Mouse (Mus musculus) hindbrain, embryonic 12.5 days (tissue): ENCODE results near the gene Gnaq. TPM values are rescaled to one million over a fixed set of nuclear protein-coding genes. Genes with fewer than 3 reads are reported as not detected.
A peak's percentile ranks its signal among the peaks of the same experiment; 100 is the strongest.
"Not testable (repeated sequence)": the region's sequence is repeated elsewhere in the genome, so short reads cannot be mapped to it uniquely, and the experiment has no call there.

Experiments used
- ATAC-seq: fragments of 200-750 bp; cut with Nextera tagmentation; 2 replicates; pipeline ENCODE4 v1.8.0; 2017; ENCODE audit warnings: moderate TSS enrichment; ENCODE audit not compliant: low FRiP score
- H3K27ac ChIP-seq: fragments of 300-500 bp; sonication (generic); 2 replicates; pipeline ENCODE4 v1.5.1; 2016; ENCODE audit warnings: mild to moderate bottlenecking
- H3K27me3 ChIP-seq: fragments of 300-500 bp; sonication (generic); 2 replicates; pipeline ENCODE4 v1.6.1; 2016; ENCODE audit warnings: mild to moderate bottlenecking
- H3K36me3 ChIP-seq: fragments of 300-500 bp; sonication (generic); 2 replicates; pipeline ENCODE4 v1.6.1; 2016; ENCODE audit warnings: mild to moderate bottlenecking
- H3K4me1 ChIP-seq: fragments of 300-500 bp; sonication (generic); 2 replicates; pipeline ENCODE4 v1.6.1; 2016
- H3K4me2 ChIP-seq: fragments of 300-500 bp; sonication (generic); replicated peaks from 2 replicates; pipeline ENCODE4 v1.6.1; 2016; ENCODE audit warnings: mild to moderate bottlenecking
- H3K4me3 ChIP-seq: fragments of 300-500 bp; sonication (generic); 2 replicates; pipeline ENCODE4 v1.5.1; 2016; ENCODE audit warnings: mild to moderate bottlenecking
- H3K9ac ChIP-seq: fragments of 300-500 bp; sonication (generic); 2 replicates; pipeline ENCODE4 v1.6.1; 2016; ENCODE audit warnings: mild to moderate bottlenecking, moderate library complexity
- H3K9me3 ChIP-seq: fragments of 300-500 bp; sonication (generic); replicated peaks from 2 replicates; pipeline ENCODE4 v1.6.1; 2016; ENCODE audit warnings: mild to moderate bottlenecking
- WGBS: fragments of 180-500 bp; shearing (Covaris S2); methylation state at CpG from one replicate; pipeline ENCODE4 v1.1.7; 2016; 5-methylcytosine and 5-hydroxymethylcytosine counted together
- polyA plus RNA-seq: library from polyadenylated mRNA; unstranded; fragments of >200 nt; fragmentation: Nextera tagmentation; extraction: Ambion mirVana; gene quantifications from 2 replicates; pipeline ENCODE4 v1.2.1, GENCODE M21; 2016

Gene Gnaq
- polyA plus RNA-seq, 1 experiment from 2014 or later = 49.3 TPM

GRCm38 (mm10) chr19:16150328-16150727 lies 17.7 kb downstream of the Gnaq start:
- Histone ChIP-seq H3K9me3 (no peaks in the 10 kb centered on the region), H3K36me3 (no peaks in the 10 kb centered on the region), H3K27ac (no peak overlapping the region), H3K4me2 (no peak overlapping the region), H3K27me3 (no peaks in the 10 kb centered on the region), H3K4me3 (no peak overlapping the region), H3K9ac (no peak overlapping the region), H3K4me1 (no peaks in the 10 kb centered on the region)
- no peak for ATAC-seq
- WGBS = 86% methylated on average over 7 of the region's 7 CpGs

GRCm38 (mm10) chr19:16153851-16154250 lies 21.2 kb downstream of the Gnaq start:
- Histone ChIP-seq H3K9ac (no peak overlapping the region), H3K27ac (no peak overlapping the region), H3K4me3 (no peak overlapping the region), H3K4me2 (no peak overlapping the region), H3K27me3 (no peaks in the 10 kb centered on the region), H3K4me1 (no peaks in the 10 kb centered on the region), H3K36me3 (no peaks in the 10 kb centered on the region), H3K9me3 (no peaks in the 10 kb centered on the region)
- 91% methylated on average over 3 of the region's 3 CpGs for WGBS
- no peak for ATAC-seq

- H3K4me1 ChIP-seq = no peaks in the 10 kb centered on the region
- no peaks in the 10 kb centered on the region for H3K9me3 ChIP-seq
- no peak overlapping the region for H3K9ac ChIP-seq
- H3K27me3 ChIP-seq = no peaks in the 10 kb centered on the region
- H3K36me3 ChIP-seq = no peaks in the 10 kb centered on the region
- ATAC-seq = no peak
- no peak overlapping the region for H3K4me2 ChIP-seq
- no peak overlapping the region for H3K4me3 ChIP-seq
- no peak overlapping the region for H3K27ac ChIP-seq
Measured at GRCm38 (mm10) chr19:16154480-16154879, 21.8 kb downstream of the Gnaq start.

GRCm38 (mm10) chr19:16157120-16157519 lies 24.5 kb downstream of the Gnaq start:
- no peak for ATAC-seq
- Histone ChIP-seq H3K4me3 (no peak overlapping the region), H3K4me2 (no peak overlapping the region), H3K9ac (no peak overlapping the region), H3K27ac (no peak overlapping the region), H3K36me3 (no peaks in the 10 kb centered on the region), H3K9me3 (no peaks in the 10 kb centered on the region), H3K4me1 (peaks cover 12% of the 10 kb centered on the region), H3K27me3 (no peaks in the 10 kb centered on the region)
- WGBS = 96% methylated on average over 7 of the region's 7 CpGs

GRCm38 (mm10) chr19:16160759-16161158 lies 28.1 kb downstream of the Gnaq start:
- H3K4me1 ChIP-seq = peaks cover 14% of the 10 kb centered on the region
- no peak overlapping the region for H3K4me2 ChIP-seq
- ATAC-seq = 0 out of 2 replicates have a peak, but pooled peaks have one; percentile 42
- 78% methylated on average over 2 of the region's 2 CpGs for WGBS
- H3K27ac ChIP-seq = no peak overlapping the region
- H3K36me3 ChIP-seq = no peaks in the 10 kb centered on the region
- no peak overlapping the region for H3K9ac ChIP-seq
- no peaks in the 10 kb centered on the region for H3K27me3 ChIP-seq
- H3K4me3 ChIP-seq = no peak overlapping the region
- H3K9me3 ChIP-seq = no peaks in the 10 kb centered on the region

- Histone ChIP-seq H3K36me3 (no peaks in the 10 kb centered on the region), H3K4me1 (peaks cover 14% of the 10 kb centered on the region), H3K4me2 (no peak overlapping the region), H3K9ac (no peak overlapping the region), H3K27ac (no peak overlapping the region), H3K27me3 (no peaks in the 10 kb centered on the region), H3K9me3 (no peaks in the 10 kb centered on the region), H3K4me3 (no peak overlapping the region)
- ATAC-seq = 0 out of 2 replicates have a peak, but pooled peaks have one; percentile 29
- WGBS = 76% methylated on average over 2 of the region's 2 CpGs
Measured at GRCm38 (mm10) chr19:16161222-16161621, 28.6 kb downstream of the Gnaq start.

- H3K27ac ChIP-seq, ATAC-seq, H3K4me2 ChIP-seq, H3K4me3 ChIP-seq, H3K9me3 ChIP-seq, H3K27me3 ChIP-seq, H3K9ac ChIP-seq, H3K36me3 ChIP-seq: not testable (repeated sequence)
- H3K4me1 ChIP-seq = peaks cover 34% of the 10 kb centered on the region
- 95% methylated on average over 13 of the region's 13 CpGs for WGBS
Measured at GRCm38 (mm10) chr19:16164396-16164795, 31.8 kb downstream of the Gnaq start.

- no peak overlapping the region for H3K4me3 ChIP-seq
Measured at GRCm38 (mm10) chr19:16167185-16167584, 34.6 kb downstream of the Gnaq start.

GRCm38 (mm10) chr19:16168192-16168591 lies 35.6 kb downstream of the Gnaq start:
- H3K4me2 ChIP-seq = 0 out of 2 replicates have a peak overlapping the region, but pooled peaks have one; percentile 2
- H3K9ac ChIP-seq = no peak overlapping the region
- peak overlapping the region; percentile 82 for H3K27ac ChIP-seq
- no peaks in the 10 kb centered on the region for H3K36me3 ChIP-seq
- H3K27me3 ChIP-seq = no peaks in the 10 kb centered on the region
- no peaks in the 10 kb centered on the region for H3K9me3 ChIP-seq
- H3K4me3 ChIP-seq = no peak overlapping the region
- 19% methylated on average over 4 of the region's 4 CpGs for WGBS
- peak; percentile 77 for ATAC-seq
- H3K4me1 ChIP-seq = peaks cover 31% of the 10 kb centered on the region

More at GRCm38 (mm10) chr19:16167185-16167584, 34.6 kb downstream of the Gnaq start:
- Histone ChIP-seq H3K27ac (no peak overlapping the region), H3K9me3 (no peaks in the 10 kb centered on the region), H3K27me3 (no peaks in the 10 kb centered on the region), H3K4me1 (peaks cover 30% of the 10 kb centered on the region), H3K36me3 (no peaks in the 10 kb centered on the region), H3K9ac (no peak overlapping the region), H3K4me2 (no peak overlapping the region)
- 74% methylated on average over 4 of the region's 4 CpGs for WGBS
- ATAC-seq = no peak

- peak; percentile 65 for ATAC-seq
- Histone ChIP-seq H3K27ac (peak overlapping the region; percentile 82), H3K9me3 (no peaks in the 10 kb centered on the region), H3K9ac (no peak overlapping the region), H3K4me3 (no peak overlapping the region), H3K4me2 (0 out of 2 replicates have a peak overlapping the region, but pooled peaks have one; percentile 2), H3K36me3 (no peaks in the 10 kb centered on the region), H3K27me3 (no peaks in the 10 kb centered on the region), H3K4me1 (peaks cover 35% of the 10 kb centered on the region)
- 32% methylated on average over 4 of the region's 4 CpGs for WGBS
Measured at GRCm38 (mm10) chr19:16168653-16169198, 36.1 kb downstream of the Gnaq start.

- Histone ChIP-seq H3K27me3 (no peaks in the 10 kb centered on the region), H3K36me3 (no peaks in the 10 kb centered on the region), H3K4me2 (no peak overlapping the region), H3K4me1 (peaks cover 35% of the 10 kb centered on the region), H3K4me3 (no peak overlapping the region), H3K27ac (no peak overlapping the region), H3K9ac (no peak overlapping the region), H3K9me3 (no peaks in the 10 kb centered on the region)
- WGBS = 73% methylated on average over 3 of the region's 3 CpGs
- no peak for ATAC-seq
Measured at GRCm38 (mm10) chr19:16170724-16171123, 38.1 kb downstream of the Gnaq start.

GRCm38 (mm10) chr19:16173721-16174120 lies 41.1 kb downstream of the Gnaq start:
- H3K36me3 ChIP-seq = no peaks in the 10 kb centered on the region
- H3K4me1 ChIP-seq = peaks cover 38% of the 10 kb centered on the region
- H3K4me2 ChIP-seq = no peak overlapping the region
- H3K4me3 ChIP-seq = no peak overlapping the region
- H3K9me3 ChIP-seq = no peaks in the 10 kb centered on the region
- H3K27ac ChIP-seq = no peak overlapping the region
- WGBS = 45% methylated on average over 9 of the region's 9 CpGs
- no peak overlapping the region for H3K9ac ChIP-seq
- ATAC-seq = no peak
- H3K27me3 ChIP-seq = no peaks in the 10 kb centered on the region

- WGBS = 66% methylated on average over 5 of the region's 5 CpGs
- H3K27me3 ChIP-seq = no peaks in the 10 kb centered on the region
- H3K9me3 ChIP-seq = no peaks in the 10 kb centered on the region
- no peak overlapping the region for H3K4me2 ChIP-seq
- H3K27ac ChIP-seq = no peak overlapping the region
- no peak overlapping the region for H3K4me3 ChIP-seq
- peaks cover 35% of the 10 kb centered on the region for H3K4me1 ChIP-seq
- H3K9ac ChIP-seq = no peak overlapping the region
- H3K36me3 ChIP-seq = no peaks in the 10 kb centered on the region
- ATAC-seq = no peak
Measured at GRCm38 (mm10) chr19:16176426-16176825, 43.8 kb downstream of the Gnaq start.
